Mouse (Mus musculus) liver, embryonic 13.5 days (tissue): ENCODE measurements around the gene Csmd2. TPM values are rescaled to one million over a fixed set of nuclear protein-coding genes. Genes with fewer than 3 reads are reported as not detected.

Experiments
- ATAC-seq: fragments of 200-750 bp; cut with Nextera tagmentation; 2 replicates; pipeline ENCODE4 v1.8.0; 2017; ENCODE audit warnings: low read depth, mild to moderate bottlenecking, moderate number of reproducible peaks, moderate library complexity
- DNase-seq: peaks from one replicate; pipeline ENCODE4 v3.0.0; 2022
- H3K27ac ChIP-seq: fragments of 300-500 bp; sonication (generic); 2 replicates; pipeline ENCODE4 v1.5.1; 2015; ENCODE audit warnings: moderate library complexity, mild to moderate bottlenecking, inconsistent platforms
- H3K27me3 ChIP-seq: fragments of 300-500 bp; sonication (generic); 2 replicates; pipeline ENCODE4 v1.6.1; 2015; ENCODE audit warnings: mild to moderate bottlenecking, inconsistent platforms
- H3K36me3 ChIP-seq: fragments of 300-500 bp; sonication (generic); 2 replicates; pipeline ENCODE4 v1.6.1; 2015; ENCODE audit warnings: mild to moderate bottlenecking, inconsistent platforms
- H3K4me1 ChIP-seq: fragments of 300-500 bp; sonication (generic); replicated peaks from 2 replicates; pipeline ENCODE4 v1.6.1; 2015; ENCODE audit warnings: inconsistent platforms
- H3K4me2 ChIP-seq: fragments of 300-500 bp; sonication (generic); 2 replicates; pipeline ENCODE4 v1.6.1; 2015; ENCODE audit warnings: inconsistent platforms, mild to moderate bottlenecking, moderate library complexity
- H3K4me3 ChIP-seq: fragments of 300-500 bp; sonication (generic); replicated peaks from 2 replicates; pipeline ENCODE4 v1.5.1; 2015; ENCODE audit warnings: mild to moderate bottlenecking, inconsistent platforms
- H3K9ac ChIP-seq: fragments of 300-500 bp; sonication (generic); 2 replicates; pipeline ENCODE4 v1.6.1; 2015; ENCODE audit warnings: mild to moderate bottlenecking, inconsistent platforms
- H3K9me3 ChIP-seq: fragments of 300-500 bp; sonication (generic); replicated peaks from 2 replicates; pipeline ENCODE4 v1.6.1; 2016; ENCODE audit warnings: inconsistent platforms
- WGBS: fragments of 180-500 bp; shearing (Covaris S2); methylation state at CpG from one replicate; pipeline ENCODE4 v1.1.7; 2015; ENCODE audit not compliant: insufficient replicate concordance; 5-methylcytosine and 5-hydroxymethylcytosine counted together
- polyA plus RNA-seq: library from polyadenylated mRNA; unstranded; fragments of >200 nt; fragmentation: Nextera tagmentation; extraction: Ambion mirVana; gene quantifications from 2 replicates; pipeline ENCODE4 v1.2.1, GENCODE M21; 2015

Gene Csmd2
- polyA plus RNA-seq, 1 experiment from 2014 or later, result 0.02 TPM

DNA sequence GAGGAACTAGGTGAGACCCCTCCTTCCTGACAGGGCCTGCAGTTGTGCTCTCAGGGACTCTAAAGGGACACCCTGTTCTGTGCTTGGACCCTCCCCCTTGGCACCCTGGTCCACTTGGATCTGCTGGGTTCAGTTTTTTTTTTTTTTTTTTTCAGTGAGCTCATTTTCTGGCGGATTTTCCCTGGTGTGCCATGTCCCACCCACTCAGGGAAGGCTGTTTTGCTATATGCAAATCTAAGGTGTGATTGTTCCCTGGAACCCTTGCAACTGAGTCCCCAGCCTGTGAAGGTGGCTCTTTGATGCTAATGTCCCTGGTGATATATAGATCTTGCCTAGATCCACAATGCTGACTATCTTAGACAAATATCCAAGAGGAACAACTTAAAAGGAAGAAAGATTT is 297.4 kb downstream of the Csmd2 start:
- Histone ChIP-seq H3K27me3 (no peaks in the 10 kb centered on the region), H3K4me1 (no peaks in the 10 kb centered on the region), H3K9me3 (peaks cover 18% of the 10 kb centered on the region; the same call in 1 of the 2 replicates), H3K4me3 (no peak overlapping the region), H3K9ac (no peak overlapping the region), H3K4me2 (no peak overlapping the region), H3K27ac (no peak overlapping the region), H3K36me3 (no peaks in the 10 kb centered on the region)
- ATAC-seq, result no peak
- WGBS, result 37% methylated on average over 1 of the region's 1 CpGs
- no peak for DNase-seq

DNA sequence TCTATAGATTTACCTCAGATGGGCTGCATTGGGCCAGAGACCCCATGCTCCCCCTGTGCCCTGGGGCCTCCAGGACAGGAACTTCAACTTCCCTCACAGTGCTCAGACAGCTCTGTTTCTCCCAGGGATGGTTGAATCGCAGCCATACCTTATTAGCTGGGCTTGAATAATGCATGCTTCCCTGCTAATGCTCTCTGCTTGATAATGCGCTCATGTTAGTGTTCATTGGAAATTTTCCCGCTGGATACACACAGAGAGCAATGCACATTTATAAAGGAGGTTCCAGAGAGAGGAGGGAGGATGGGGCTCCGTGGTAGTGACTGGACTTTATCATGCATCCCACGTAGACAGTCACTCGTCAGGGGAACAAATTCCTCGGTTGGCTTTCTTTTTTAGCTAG is 300.4 kb downstream of the Csmd2 start:
- Histone ChIP-seq H3K4me2 (no peak overlapping the region), H3K4me1 (no peaks in the 10 kb centered on the region), H3K27me3 (no peaks in the 10 kb centered on the region), H3K36me3 (no peaks in the 10 kb centered on the region), H3K9me3 (peaks cover 25% of the 10 kb centered on the region; the same call in 1 of the 2 replicates), H3K27ac (no peak overlapping the region), H3K4me3 (no peak overlapping the region), H3K9ac (no peak overlapping the region)
- DNase-seq, result no peak
- ATAC-seq, result no peak
- WGBS, result 65% methylated on average over 7 of the region's 7 CpGs

DNA sequence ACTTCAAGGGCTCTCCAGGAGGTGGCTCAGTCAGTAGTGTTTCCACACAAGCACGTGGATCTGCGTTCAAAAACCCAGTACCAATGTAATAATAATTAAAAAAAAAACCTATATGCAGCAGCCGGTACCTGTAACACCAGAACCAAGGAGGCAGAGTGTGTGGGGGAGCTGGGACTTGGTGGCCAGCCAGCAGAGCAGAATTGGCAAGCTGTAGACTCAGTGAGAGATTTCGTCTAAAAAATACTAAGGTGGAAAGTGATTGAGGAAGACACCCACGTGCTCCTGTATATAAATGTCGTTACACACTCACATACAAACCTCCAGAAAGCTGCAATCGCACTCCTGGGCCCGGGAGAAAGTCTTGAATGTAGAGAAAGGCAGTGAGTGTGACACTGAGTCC is 316.4 kb downstream of the Csmd2 start:
- no peak overlapping the region for H3K4me3 ChIP-seq
- no peak overlapping the region for H3K27ac ChIP-seq
- ATAC-seq, result no peak
- H3K36me3 ChIP-seq, result no peaks in the 10 kb centered on the region
- no peak for DNase-seq
- H3K4me2 ChIP-seq, result no peak overlapping the region
- H3K4me1 ChIP-seq, result no peaks in the 10 kb centered on the region
- no peaks in the 10 kb centered on the region for H3K27me3 ChIP-seq
- 58% methylated on average over 8 of the region's 8 CpGs for WGBS
- 0 out of 2 replicates have a peak, but pooled peaks cover 11% of the 10 kb centered on the region for H3K9me3 ChIP-seq
- H3K9ac ChIP-seq, result no peak overlapping the region

DNA sequence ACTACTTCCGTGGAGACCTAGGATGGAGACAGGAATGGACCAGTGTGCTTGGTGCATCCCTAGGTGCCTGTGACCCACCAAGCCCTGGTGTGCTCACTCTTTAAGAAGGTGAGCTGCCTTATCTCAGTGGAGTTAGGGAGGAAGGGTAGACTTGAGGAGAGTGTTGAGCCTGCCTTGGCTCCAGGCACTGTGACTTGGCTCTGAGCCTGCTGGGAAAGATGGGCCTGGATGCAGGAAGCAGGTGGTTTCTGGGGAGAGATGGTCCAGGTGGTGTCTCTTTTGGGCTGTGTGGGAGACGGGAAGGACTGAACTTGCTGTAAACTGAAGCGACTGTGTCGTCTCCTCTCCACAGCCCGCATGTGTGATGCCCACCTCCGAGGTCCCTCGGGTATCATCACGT is 318.4 kb downstream of the Csmd2 start:
- ATAC-seq, result no peak
- DNase-seq, result no peak
- Histone ChIP-seq H3K4me3 (no peak overlapping the region), H3K4me1 (no peaks in the 10 kb centered on the region), H3K27ac (no peak overlapping the region), H3K9me3 (0 out of 2 replicates have a peak, but pooled peaks cover 11% of the 10 kb centered on the region), H3K4me2 (no peak overlapping the region), H3K36me3 (no peaks in the 10 kb centered on the region), H3K9ac (no peak overlapping the region), H3K27me3 (no peaks in the 10 kb centered on the region)
- WGBS, result 66% methylated on average over 8 of the region's 8 CpGs

DNA sequence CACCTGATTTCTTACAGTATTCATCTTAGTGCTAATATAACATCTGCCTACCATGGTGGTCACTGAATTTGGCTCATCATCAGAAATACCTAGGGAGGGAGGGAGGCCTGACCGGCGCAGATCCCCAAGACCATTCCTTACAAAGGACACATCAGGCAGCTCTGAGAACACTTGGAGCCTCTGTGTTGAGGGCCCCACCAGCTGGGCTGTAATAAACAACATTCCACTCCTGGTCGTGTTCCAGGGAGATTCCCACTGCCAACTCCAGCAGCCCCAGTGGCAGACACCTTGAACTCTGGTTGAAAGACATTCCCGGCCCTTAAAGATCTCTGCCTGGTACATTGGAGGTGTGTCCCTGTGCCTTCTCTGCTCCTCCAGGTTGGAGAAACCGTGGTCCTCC is 327.7 kb downstream of the Csmd2 start:
- H3K27me3 ChIP-seq, result no peaks in the 10 kb centered on the region
- H3K9ac ChIP-seq, result no peak overlapping the region
- H3K36me3 ChIP-seq, result no peaks in the 10 kb centered on the region
- DNase-seq (no peak), ATAC-seq (no peak)
- H3K4me3 ChIP-seq, result no peak overlapping the region
- no peak overlapping the region for H3K27ac ChIP-seq
- H3K4me2 ChIP-seq, result no peak overlapping the region
- peaks cover 18% of the 10 kb centered on the region; the same call in 1 of the 2 replicates for H3K9me3 ChIP-seq
- H3K4me1 ChIP-seq, result no peaks in the 10 kb centered on the region
- WGBS, result 60% methylated on average over 5 of the region's 5 CpGs

DNA sequence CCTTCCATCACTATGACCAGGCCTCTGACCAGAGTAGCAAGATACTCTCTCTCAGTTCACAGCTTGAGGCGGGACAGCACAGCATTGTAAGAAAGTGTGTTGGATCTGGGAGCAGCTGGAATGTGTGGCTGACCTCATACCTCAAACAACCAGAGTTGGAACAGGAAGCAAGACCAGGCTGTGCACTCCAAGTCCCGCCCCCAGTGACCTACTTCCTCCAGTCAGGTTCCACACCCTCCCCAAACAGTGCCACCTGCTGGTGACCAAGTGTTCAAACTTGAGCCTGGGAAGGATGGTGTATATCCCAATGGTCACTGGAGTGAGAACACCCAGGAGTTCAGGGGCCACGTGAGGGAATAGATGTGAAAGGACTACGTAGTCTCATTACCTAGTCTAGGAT is 330.3 kb downstream of the Csmd2 start:
- Histone ChIP-seq H3K9ac (no peak overlapping the region), H3K4me2 (no peak overlapping the region), H3K9me3 (peaks cover 18% of the 10 kb centered on the region; the same call in 1 of the 2 replicates), H3K4me1 (no peaks in the 10 kb centered on the region), H3K4me3 (no peak overlapping the region), H3K27me3 (no peaks in the 10 kb centered on the region), H3K27ac (no peak overlapping the region), H3K36me3 (no peaks in the 10 kb centered on the region)
- DNase-seq (no peak), ATAC-seq (no peak)
- 66% methylated on average over 4 of the region's 4 CpGs for WGBS

DNA sequence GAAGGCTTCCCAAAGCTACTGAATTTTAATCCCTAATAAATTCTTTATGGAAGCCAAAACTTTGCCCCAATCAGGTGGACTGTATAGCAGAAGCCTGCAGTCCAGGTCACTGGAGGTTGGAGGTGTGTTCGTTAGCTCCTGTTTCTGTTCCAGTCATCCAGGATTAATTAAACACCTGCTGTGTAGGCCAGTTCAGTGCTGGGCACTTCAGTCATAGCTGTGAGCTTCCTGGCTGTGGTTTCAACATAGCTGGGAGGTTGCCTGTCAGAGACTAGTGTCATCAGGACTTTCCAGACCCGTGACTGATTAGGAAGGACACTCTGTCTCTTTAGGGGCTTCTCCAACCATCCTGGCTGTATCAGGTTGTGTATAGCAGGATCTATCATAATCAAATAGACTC is 337.9 kb downstream of the Csmd2 start:
- no peak overlapping the region for H3K4me2 ChIP-seq
- H3K36me3 ChIP-seq, result no peaks in the 10 kb centered on the region
- H3K9me3 ChIP-seq, result no peaks in the 10 kb centered on the region
- no peaks in the 10 kb centered on the region for H3K27me3 ChIP-seq
- no peaks in the 10 kb centered on the region for H3K4me1 ChIP-seq
- no peak for ATAC-seq
- DNase-seq, result no peak
- H3K4me3 ChIP-seq, result no peak overlapping the region
- H3K27ac ChIP-seq, result no peak overlapping the region
- H3K9ac ChIP-seq, result no peak overlapping the region
- 58% methylated on average over 2 of the region's 2 CpGs for WGBS

DNA sequence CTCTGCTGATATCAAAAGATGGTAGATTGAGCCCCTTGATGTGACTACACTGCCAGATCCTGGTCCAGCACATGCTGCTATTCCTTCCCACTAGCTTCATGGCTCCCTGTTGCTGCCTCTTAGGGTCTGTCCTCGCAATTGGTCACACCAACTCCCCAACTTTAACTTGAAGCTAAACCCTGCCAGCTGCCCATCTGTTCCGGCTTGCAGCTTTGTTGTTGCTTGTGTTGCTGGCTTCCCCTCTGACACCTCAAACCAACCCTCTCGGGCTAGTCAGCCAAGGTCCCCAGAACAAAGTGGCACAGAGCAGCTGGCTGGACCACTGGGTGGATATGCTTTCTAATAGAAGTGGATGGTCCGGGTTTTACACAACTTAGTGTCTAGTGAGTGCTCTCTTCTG is 339.1 kb downstream of the Csmd2 start:
- Histone ChIP-seq H3K27me3 (no peaks in the 10 kb centered on the region), H3K4me2 (no peak overlapping the region), H3K36me3 (no peaks in the 10 kb centered on the region), H3K4me3 (no peak overlapping the region), H3K4me1 (no peaks in the 10 kb centered on the region), H3K9ac (no peak overlapping the region), H3K27ac (no peak overlapping the region), H3K9me3 (no peaks in the 10 kb centered on the region)
- DNase-seq, result no peak
- ATAC-seq, result no peak
- 53% methylated on average over 4 of the region's 4 CpGs for WGBS

DNA sequence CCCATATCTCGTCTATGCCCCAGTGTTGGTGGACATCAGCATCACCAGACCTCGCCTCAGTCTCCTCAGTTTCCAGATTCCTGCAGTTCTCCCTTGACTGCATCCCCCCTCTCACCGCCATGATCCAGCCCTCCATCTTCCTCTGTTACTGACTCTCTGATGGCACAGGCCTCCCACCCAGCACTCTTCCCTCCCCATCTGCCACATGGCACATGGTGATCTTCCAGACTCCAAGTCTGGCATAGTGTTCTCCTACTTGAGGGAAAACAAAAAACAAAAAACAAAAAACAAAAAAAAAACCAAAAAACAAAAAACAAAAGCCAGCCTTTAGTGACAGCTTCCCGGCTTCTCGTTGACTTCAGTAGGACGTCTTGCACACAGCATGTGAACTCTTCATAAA is 339.8 kb downstream of the Csmd2 start:
- Histone ChIP-seq H3K36me3 (no peaks in the 10 kb centered on the region), H3K9me3 (no peaks in the 10 kb centered on the region), H3K27me3 (no peaks in the 10 kb centered on the region), H3K27ac (no peak overlapping the region), H3K9ac (no peak overlapping the region), H3K4me1 (no peaks in the 10 kb centered on the region), H3K4me3 (no peak overlapping the region), H3K4me2 (no peak overlapping the region)
- 59% methylated on average over 6 of the region's 6 CpGs for WGBS
- DNase-seq, result no peak
- ATAC-seq, result no peak

DNA sequence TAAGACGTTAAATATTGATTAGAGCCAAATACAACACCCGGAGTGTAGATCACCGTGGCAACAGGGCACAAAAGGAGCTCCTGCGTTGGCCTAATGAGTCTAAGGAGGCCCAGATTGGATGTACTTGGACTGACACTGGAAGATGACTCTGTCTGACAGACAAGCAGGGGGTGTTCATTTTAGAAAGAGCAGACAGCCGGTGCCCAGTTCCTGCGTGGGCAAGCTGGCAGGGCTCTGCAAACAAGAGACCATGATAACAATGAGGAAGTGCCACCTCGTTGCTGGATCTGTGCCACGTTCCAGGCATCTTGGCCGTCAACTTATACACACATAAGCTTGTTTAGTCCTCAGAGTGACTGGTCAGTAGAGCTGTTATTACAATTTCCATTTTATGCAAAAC is 342.9 kb downstream of the Csmd2 start:
- Histone ChIP-seq H3K4me3 (no peak overlapping the region), H3K36me3 (no peaks in the 10 kb centered on the region), H3K27me3 (no peaks in the 10 kb centered on the region), H3K9ac (no peak overlapping the region), H3K4me1 (no peaks in the 10 kb centered on the region), H3K4me2 (no peak overlapping the region), H3K9me3 (no peaks in the 10 kb centered on the region), H3K27ac (no peak overlapping the region)
- ATAC-seq (no peak), DNase-seq (no peak)
- WGBS, result 64% methylated on average over 9 of the region's 9 CpGs

DNA sequence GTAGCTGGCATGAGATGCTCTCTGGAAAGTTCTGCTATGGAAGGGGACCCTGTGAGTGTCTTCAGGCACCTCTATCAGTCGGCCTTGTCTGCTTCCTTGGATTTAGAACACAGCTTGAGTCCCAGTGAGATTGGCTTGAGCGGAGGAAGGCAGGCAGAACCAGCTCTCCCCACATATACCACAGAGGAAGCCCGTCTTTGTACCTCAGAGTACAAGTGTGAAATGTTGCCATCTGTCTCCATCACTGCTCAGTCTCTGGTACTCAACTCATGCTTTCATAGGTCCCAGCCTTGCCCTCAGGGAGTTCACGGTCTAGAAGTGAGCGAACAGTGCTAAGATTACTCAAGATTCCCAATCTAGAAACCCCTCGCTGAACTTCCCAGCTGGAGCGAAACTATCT is 352.8 kb downstream of the Csmd2 start:
- no peak overlapping the region for H3K4me3 ChIP-seq
- no peak for ATAC-seq
- peaks cover 4% of the 10 kb centered on the region; the same call in 1 of the 2 replicates for H3K9me3 ChIP-seq
- H3K27me3 ChIP-seq, result no peaks in the 10 kb centered on the region
- H3K4me2 ChIP-seq, result no peak overlapping the region
- H3K36me3 ChIP-seq, result no peaks in the 10 kb centered on the region
- H3K4me1 ChIP-seq, result no peaks in the 10 kb centered on the region
- H3K27ac ChIP-seq, result no peak overlapping the region
- DNase-seq, result no peak
- no peak overlapping the region for H3K9ac ChIP-seq
- 66% methylated on average over 7 of the region's 7 CpGs for WGBS

DNA sequence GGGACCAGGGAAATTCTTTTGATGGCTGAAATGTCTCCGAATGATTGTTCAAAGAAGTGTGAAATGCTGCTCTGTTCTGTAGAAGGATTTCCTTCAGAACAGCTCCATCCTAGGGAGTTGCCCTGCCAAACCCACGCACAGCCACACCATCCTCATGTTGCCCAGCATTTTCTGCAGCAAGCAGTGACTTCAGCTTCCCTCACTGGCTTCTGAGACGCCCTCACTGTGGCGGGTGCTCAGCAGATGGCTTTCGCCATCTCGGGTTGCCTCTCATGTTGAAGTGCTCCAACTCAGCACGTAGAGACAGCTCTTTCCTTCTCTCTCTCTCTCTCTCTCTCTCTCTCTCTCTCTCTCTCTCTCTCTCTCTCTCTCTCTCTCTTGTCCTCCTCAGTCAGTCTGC is 353.7 kb downstream of the Csmd2 start:
- no peak for ATAC-seq
- no peaks in the 10 kb centered on the region for H3K4me1 ChIP-seq
- H3K4me3 ChIP-seq, result no peak overlapping the region
- no peaks in the 10 kb centered on the region for H3K36me3 ChIP-seq
- peaks cover 4% of the 10 kb centered on the region; the same call in 1 of the 2 replicates for H3K9me3 ChIP-seq
- 48% methylated on average over 7 of the region's 7 CpGs for WGBS
- H3K27me3 ChIP-seq, result no peaks in the 10 kb centered on the region
- no peak overlapping the region for H3K27ac ChIP-seq
- H3K4me2 ChIP-seq, result no peak overlapping the region
- no peak overlapping the region for H3K9ac ChIP-seq
- DNase-seq, result no peak
